Mouse (Mus musculus) frontal cortex, postnatal 36 days (tissue): ENCODE results near the gene Tex9.
A peak's percentile ranks its signal among the peaks of the same experiment; 100 is the strongest.

ENCODE experiments used
- DNase-seq, 2 experiments: peaks; one replicate each; pipeline ENCODE4 v3.0.0; 2022; ENCODE audit warnings: low spot score in 2 of 2

Gene Tex9

GRCm38 (mm10) chr9:72492194-72492565, at the start of gene Tex9:
TSS of gene Tex9 (minus strand) at chr9:72492212.
- DNase-seq, result no peak

- no peak for DNase-seq
Measured at GRCm38 (mm10) chr9:72537086-72537485, 45.1 kb upstream of the Tex9 start.

GRCm38 (mm10) chr9:72535394-72535793, 43.4 kb upstream of the Tex9 start:
- DNase-seq, result no peak

- no peak for DNase-seq
Measured at GRCm38 (mm10) chr9:72534985-72535384, 43.0 kb upstream of the Tex9 start.

DNA sequence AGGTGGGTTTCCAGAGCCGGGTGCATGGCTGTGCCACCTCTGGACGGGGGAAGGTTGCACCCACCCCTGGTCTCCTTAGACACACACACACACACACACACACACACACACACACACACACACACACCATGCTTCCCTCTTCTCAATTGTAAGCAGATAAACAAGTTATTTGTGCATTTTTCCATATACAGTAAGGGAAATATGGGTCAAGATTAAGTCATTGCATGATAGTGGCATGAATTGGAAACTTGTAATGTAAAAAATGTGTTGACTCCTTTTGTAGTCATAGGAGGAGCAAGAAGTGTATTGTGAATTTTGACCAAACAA, 41.0 kb upstream of the Tex9 start:
- DNase-seq, result no peak

- peak; percentile 41 to 52 for DNase-seq
Measured at GRCm38 (mm10) chr9:72532381-72533088, 40.5 kb upstream of the Tex9 start.

DNA sequence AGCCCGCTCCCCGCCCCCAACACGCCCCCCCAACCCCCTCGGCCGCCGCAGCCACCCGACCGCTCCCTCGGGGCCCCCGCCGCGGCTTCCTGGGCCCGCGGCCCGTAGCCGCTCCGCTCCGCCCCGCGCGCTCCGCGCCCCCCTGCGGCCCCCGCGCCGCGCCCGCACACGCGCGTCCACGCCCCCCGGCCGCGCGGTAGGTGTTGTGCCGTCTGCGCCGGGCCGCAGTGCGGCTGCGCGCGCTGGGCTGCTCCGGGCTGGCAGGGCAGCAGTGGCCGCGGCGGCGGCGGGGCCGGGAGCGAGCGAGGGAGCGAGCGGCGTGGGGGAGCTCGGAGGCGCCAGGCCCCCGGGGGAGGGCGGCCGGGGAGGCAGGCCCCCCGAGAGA, 40.0 kb upstream of the Tex9 start, which contains the start of gene Rfx7:
TSS of gene Rfx7 (plus strand) at position 245 of the 385 bp plus-strand sequence.
- DNase-seq, result peak; percentile 61 to 74

GRCm38 (mm10) chr9:72531291-72531995, 39.4 kb upstream of the Tex9 start:
- DNase-seq, result peak; percentile 83 to 86

DNA sequence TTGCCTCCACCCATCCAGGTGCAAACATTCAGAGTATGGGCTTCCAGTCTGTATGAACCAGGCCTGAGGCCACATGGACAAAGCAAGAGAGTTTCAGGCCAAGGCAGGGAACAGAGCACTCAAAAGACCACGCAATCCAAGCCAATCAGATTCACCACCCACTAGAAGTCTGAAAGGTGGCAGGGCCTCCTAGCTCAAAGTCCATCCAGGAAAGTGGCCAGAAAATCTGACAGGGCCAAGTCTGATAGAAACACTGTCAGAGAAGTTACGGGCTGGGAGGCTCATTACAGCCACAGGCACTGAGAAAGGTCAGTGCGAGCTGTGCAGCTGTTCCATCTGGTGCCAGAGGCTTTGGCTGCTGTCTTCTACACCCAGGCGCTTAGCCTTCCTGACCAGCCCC, 38.8 kb upstream of the Tex9 start:
- DNase-seq, result no peak

GRCm38 (mm10) chr9:72530237-72530636, 38.2 kb upstream of the Tex9 start:
- peak; percentile 79 to 88 for DNase-seq

DNA sequence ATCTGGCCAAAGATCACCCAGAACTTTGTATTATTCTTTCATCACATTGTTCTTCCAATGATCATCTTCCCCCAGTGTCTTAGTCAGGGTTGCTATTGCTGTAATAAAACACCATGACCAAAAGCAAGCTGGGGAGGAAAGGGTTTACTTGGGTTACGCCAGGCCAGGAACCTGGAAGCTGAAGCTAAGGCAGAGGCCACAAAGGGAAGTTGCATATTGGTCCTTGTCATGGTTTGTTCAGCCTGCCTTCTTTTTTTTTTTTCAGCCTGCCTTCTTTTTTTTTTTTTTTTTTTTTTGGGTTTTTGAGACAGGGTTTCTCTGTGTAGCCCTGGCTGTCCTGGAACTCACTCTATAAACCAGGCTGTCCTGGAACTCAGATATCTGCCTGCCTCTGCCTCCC, 34.1 kb upstream of the Tex9 start:
- no peak for DNase-seq

DNA sequence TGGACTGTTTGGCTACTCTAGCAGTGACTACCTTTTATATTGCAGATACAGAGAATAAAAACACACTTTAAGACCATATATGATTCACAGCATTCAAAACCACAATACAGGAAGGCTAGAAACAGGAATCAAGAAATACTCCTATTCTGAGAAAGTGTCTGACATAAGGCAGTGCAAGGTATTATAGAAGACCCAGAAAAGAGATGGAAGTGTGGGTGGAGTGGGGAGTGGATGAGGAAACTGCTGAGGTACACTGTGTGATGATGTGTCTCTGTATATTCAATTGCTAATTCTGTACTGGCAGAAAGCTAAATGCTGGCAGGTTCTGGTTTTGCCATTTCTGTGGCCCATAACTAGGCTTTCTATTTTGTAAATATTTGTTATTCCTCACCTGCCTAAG, 28.8 kb upstream of the Tex9 start:
- no peak for DNase-seq

GRCm38 (mm10) chr9:72519246-72519645, 27.2 kb upstream of the Tex9 start:
- no peak for DNase-seq

DNA sequence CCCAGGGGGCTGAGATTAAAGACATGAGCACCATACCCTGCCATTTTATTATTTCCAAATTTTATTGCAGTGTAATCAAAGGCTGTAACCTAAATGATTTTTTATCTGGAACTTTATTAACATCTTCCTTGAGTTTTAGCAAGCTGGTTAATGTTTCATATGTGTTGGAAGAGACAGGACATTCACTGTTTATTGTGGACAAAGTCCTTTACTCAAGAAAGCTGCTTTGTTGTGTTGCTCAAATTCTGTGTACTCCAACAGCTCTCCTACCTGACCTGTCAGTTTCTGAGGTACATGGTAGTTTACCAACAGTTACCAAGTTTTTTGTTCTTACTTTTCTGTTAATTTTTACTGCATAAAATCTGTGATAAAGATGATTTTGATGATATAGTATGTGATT, 23.4 kb upstream of the Tex9 start:
- DNase-seq, result no peak

DNA sequence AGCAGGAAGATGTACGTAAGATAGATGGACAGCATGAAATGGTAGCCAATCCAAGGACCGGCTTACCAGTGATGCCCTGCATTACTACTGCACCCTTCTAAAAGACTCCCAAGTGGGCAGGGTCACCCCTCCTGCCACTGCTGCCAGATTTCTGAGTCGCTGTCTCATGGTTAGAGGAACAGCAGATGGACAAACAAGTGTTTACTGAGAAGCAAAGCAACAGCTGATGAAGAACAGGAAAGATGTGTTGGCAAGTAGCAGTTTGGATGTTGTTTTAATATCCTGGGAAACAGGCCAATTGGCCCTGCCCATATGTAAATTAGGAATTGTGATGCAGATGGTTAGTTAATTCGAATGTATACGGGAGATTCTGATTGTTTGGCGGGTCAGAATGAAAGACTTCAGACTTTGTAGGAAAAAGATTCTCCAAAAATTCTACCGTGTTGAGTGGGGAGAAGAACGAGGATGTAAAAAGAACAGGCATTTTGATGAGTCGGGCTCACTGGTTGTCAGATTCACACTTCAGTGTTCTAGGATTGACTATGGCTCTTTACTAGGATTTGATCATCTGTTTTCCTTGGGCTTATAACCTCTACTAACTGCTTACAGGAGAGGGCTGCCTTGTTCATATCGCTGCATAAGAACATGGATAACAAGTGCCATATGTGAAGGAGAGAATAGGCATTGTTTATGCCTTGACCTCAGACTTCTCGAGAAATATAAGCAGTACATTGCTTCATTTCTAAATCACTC, 20.4 kb upstream of the Tex9 start:
- peak in 1 of 2 experiments; percentile 11 for DNase-seq

GRCm38 (mm10) chr9:72497171-72497570, 5.2 kb upstream of the Tex9 start:
- DNase-seq, result no peak

GRCm38 (mm10) chr9:72496691-72497090, 4.7 kb upstream of the Tex9 start:
- DNase-seq, result no peak

DNA sequence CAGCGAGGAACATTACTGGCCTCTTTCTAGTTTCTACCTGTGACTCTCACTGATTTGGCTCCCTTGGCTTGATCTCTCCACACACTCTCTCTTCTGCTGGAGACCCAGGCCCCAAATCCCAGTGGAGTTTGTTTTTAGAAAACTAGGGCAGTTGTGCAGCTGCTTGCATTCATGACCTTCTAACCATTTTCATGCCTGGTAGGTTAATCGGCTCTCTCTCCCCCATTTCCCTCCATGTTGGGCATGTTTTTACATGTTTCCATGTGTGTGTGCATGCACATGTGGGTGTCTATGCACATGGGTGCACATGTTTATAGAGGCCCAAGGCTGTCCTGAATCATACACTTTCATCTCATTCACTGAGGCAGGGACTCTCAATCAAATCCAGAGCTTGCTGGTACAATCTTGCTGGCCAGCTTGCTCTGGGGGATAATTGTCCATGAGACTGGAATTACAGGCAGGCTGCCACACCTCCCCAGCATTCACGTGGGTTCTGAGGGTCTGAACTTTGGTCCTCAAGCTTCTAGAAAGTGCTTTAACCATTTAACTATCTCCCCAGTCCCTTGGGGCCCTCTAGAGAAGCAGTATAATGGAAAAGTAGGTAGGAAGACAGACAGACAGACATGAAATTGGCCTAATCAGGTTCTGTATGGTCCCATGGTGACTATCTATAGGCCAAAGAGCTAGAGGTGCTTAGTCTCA, 2.1 kb upstream of the Tex9 start:
- DNase-seq, result no peak

- DNase-seq, result no peak
Measured at GRCm38 (mm10) chr9:72493465-72493864, 1.5 kb upstream of the Tex9 start.

DNA sequence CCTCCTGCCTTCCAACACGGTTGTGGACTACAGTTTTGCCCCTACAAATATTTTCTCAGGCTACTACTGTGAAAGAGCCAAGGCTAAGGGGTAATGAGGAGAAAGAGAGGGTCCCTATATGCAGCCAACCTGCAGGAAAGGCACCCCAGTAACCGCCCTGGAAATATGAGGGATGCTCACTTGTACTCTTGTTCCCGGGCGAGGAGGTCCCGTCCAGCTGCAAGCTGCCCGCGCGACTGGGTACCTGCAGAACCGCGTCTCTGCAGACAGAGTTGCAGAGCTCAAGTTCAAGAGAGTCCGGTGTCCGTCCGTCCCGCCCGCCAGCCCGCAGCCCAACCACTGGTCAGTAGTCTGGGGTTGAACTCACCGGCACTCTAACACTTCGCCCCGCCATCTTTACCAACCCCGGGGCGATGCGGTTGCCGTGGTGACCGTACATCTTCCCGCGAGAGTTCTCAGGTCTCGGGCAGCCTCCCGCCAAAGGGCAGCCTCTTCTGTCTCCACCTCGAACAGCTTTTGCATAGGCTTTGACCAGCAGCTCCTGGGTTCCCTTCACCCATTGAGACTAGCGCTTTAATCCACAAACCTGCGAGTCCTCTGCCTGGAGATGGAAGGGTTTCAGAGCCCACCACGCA, 336 bp downstream of the Tex9 start:
- peak; percentile 82 to 90 for DNase-seq

DNA sequence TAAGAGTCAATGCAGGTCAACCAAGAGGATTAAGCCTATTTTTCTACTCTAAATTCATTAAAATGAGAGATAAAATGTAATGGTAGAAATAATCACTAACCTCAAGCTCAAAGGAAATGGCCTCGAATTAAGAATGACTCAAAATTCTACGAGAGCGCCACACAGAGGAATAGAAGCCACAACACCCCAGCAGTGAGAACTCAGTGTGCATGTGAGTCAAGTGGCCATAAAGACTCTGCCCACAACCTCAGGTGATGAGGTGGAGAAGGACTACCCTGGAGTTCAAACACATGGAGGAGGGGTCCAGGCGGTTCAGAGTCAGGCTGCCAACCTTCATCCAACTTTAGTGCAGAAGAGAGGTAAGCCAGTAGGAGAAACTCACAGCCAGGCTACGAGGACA, 2.9 kb downstream of the Tex9 start:
- no peak for DNase-seq

DNA sequence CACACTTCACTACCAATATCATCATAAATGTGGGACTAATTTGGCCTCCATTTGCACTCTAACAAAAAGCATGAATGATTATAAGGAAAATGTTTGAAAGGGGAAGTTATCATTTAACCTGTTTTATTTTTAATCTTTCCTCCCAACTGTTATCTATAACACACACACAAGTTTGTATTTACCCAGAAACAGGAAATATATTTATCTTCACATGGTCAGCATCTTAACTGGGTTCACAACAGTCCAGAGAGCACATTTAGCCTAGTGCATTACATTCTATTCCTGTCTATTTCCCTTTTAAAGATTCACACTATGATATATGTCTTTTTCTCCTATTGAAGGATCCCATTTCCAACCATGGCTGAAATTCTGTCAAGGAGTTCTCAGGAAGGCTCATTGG, 3.5 kb downstream of the Tex9 start:
- DNase-seq, result no peak
